Mouse (Mus musculus): ENCODE results near the gene Ccnq.
"Not testable (repeated sequence)": the region's sequence is repeated elsewhere in the genome, so short reads cannot be mapped to it uniquely, and the experiment has no call there.

Gene Ccnq

GRCm38 (mm10) chr11:78761086-78761485 is 9.6 kb upstream of the Ccnq start:
- DNase-seq (ENCODE audit: low spot score) = no peak

GRCm38 (mm10) chr11:78755299-78755698 is 3.8 kb upstream of the Ccnq start:
- DNase-seq (ENCODE audit: low spot score) = no peak

- DNase-seq (ENCODE audit: low spot score) = not testable (repeated sequence)
Measured at GRCm38 (mm10) chr11:78754177-78754576, 2.6 kb upstream of the Ccnq start.

- DNase-seq (ENCODE audit: low spot score) = no peak
Measured at GRCm38 (mm10) chr11:78753183-78753582, 1.7 kb upstream of the Ccnq start.

- DNase-seq (ENCODE audit: low spot score) = no peak
Measured at GRCm38 (mm10) chr11:78751843-78752203, 294 bp upstream of the Ccnq start.

- DNase-seq (ENCODE audit: low spot score) = no peak
Measured at GRCm38 (mm10) chr11:78746264-78746663, 5.3 kb downstream of the Ccnq start.

- peak; percentile 22 for DNase-seq (ENCODE audit: low spot score)
Measured at GRCm38 (mm10) chr11:78745475-78745874, 6.1 kb downstream of the Ccnq start.

- DNase-seq (ENCODE audit: low spot score) = peak; percentile 19
Measured at GRCm38 (mm10) chr11:78742461-78742860, 9.1 kb downstream of the Ccnq start.

GRCm38 (mm10) chr11:78741958-78742357 is 9.6 kb downstream of the Ccnq start:
- no peak for DNase-seq (ENCODE audit: low spot score)

- no peak for DNase-seq (ENCODE audit: low spot score)
Measured at GRCm38 (mm10) chr11:78739361-78739760, 12.2 kb downstream of the Ccnq start.

- DNase-seq (ENCODE audit: low spot score) = no peak
Measured at GRCm38 (mm10) chr11:78736877-78737408, 14.6 kb downstream of the Ccnq start.

- no peak for DNase-seq (ENCODE audit: low spot score)
Measured at GRCm38 (mm10) chr11:78735168-78735567, 16.4 kb downstream of the Ccnq start.

GRCm38 (mm10) chr11:78732619-78733018 is 18.9 kb downstream of the Ccnq start:
- DNase-seq (ENCODE audit: low spot score) = no peak

- DNase-seq (ENCODE audit: low spot score) = no peak
Measured at GRCm38 (mm10) chr11:78730902-78731301, 20.6 kb downstream of the Ccnq start.

GRCm38 (mm10) chr11:78728041-78728440 is 23.5 kb downstream of the Ccnq start:
- no peak for DNase-seq (ENCODE audit: low spot score)

GRCm38 (mm10) chr11:78726366-78726765 is 25.2 kb downstream of the Ccnq start:
- no peak for DNase-seq (ENCODE audit: low spot score)

GRCm38 (mm10) chr11:78724792-78725191 is 26.7 kb downstream of the Ccnq start:
- peak; percentile 70 for DNase-seq (ENCODE audit: low spot score)

- DNase-seq (ENCODE audit: low spot score) = no peak
Measured at GRCm38 (mm10) chr11:78721419-78721818, 30.1 kb downstream of the Ccnq start.

- no peak for DNase-seq (ENCODE audit: low spot score)
Measured at GRCm38 (mm10) chr11:78717655-78718054, 33.9 kb downstream of the Ccnq start.

- DNase-seq (ENCODE audit: low spot score) = no peak
Measured at GRCm38 (mm10) chr11:78708642-78709041, 42.9 kb downstream of the Ccnq start.

- DNase-seq (ENCODE audit: low spot score) = no peak
Measured at GRCm38 (mm10) chr11:78706026-78706425, 45.5 kb downstream of the Ccnq start.

GRCm38 (mm10) chr11:78703085-78703484 is 48.4 kb downstream of the Ccnq start:
- no peak for DNase-seq (ENCODE audit: low spot score)

- no peak for DNase-seq (ENCODE audit: low spot score)
Measured at GRCm38 (mm10) chr11:78702319-78702718, 49.2 kb downstream of the Ccnq start.

Measured in lung, postnatal 25 days (tissue).